Mouse (Mus musculus) myocyte (in vitro differentiated cells): Measurements from ENCODE around the gene Hnrnpr.

Experiments
- E2F4 ChIP-seq: IDR thresholded peaks from one replicate; pipeline ENCODE4 v1.6.1; 2011; ENCODE audit warnings: mild to moderate bottlenecking, control low read depth, moderate library complexity; ENCODE audit not compliant: insufficient read depth
- MYOG ChIP-seq, 3 experiments: IDR thresholded peaks; one replicate each; pipeline ENCODE4 v1.6.1; 2011; ENCODE audit warnings: control low read depth in 2 of 3, low read depth in 2 of 3, mild to moderate bottlenecking in 2 of 3; ENCODE audit not compliant: insufficient read length in 2 of 3, control insufficient read depth in 1 of 3, insufficient read depth in 1 of 3
- POLR2A ChIP-seq: IDR thresholded peaks from one replicate; pipeline ENCODE4 v1.6.1; 2011; ENCODE audit warnings: low read depth, mild to moderate bottlenecking, control low read depth, moderate library complexity; ENCODE audit not compliant: insufficient read length
- POLR2AphosphoS2 ChIP-seq: IDR thresholded peaks from one replicate; pipeline ENCODE4 v1.6.1; 2011; ENCODE audit warnings: low read depth, control low read depth; ENCODE audit not compliant: insufficient read length
- REST ChIP-seq: IDR thresholded peaks from one replicate; pipeline ENCODE4 v1.6.1; 2011; ENCODE audit warnings: mild to moderate bottlenecking, control low read depth, moderate library complexity; ENCODE audit not compliant: insufficient read depth, insufficient read length
- USF1 ChIP-seq: IDR thresholded peaks from one replicate; pipeline ENCODE4 v1.6.1; 2011; ENCODE audit warnings: low read depth, mild to moderate bottlenecking, control low read depth, moderate library complexity

DNA sequence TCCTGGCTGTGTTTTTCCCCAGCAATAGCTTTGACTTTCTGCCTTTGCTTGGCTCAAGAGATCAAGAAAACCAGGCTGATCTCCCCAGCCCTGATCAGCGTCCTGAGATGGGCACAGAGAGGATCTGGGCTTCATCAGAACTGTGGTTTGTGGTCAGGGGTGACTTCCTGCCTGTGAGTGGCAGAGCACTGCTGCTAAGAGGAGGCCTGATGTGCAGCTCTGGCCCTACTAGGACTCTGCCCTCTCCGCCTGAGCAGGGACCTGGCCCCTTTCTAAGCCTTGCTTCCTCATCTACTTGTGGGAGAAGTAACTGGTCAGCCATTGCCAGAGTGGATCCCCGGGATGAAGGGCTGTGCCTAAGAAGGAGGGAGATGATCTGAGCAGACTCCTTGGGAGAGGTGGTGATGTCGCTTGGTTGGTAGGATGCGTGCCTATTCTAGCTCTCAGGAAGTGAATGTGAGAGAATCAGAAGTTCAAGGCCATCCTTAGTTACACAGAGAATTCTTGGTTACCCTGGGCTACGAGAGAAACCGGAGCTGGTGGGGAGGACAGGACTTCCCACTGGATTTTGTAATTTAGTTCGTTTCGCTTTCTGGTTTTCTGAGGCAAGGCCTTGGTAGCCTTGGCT is 43.9 kb upstream of the Hnrnpr start:
- TF ChIP-seq MYOG (IDR thresholded peaks at IDR 0.05; ENCODE audit: control insufficient read depth in 1 of 3, insufficient read depth in 1 of 3, insufficient read length in 2 of 3, low read depth in 2 of 3) (no peak), POLR2A (no peak), POLR2AphosphoS2 (no peak), E2F4 (no peak), USF1 (no peak), REST (no peak)
